Mouse (Mus musculus): ENCODE measurements around the gene Anln. TPM values are rescaled to one million over a fixed set of nuclear protein-coding genes. Genes with fewer than 3 reads are reported as not detected.
A peak's percentile ranks its signal among the peaks of the same experiment; 100 is the strongest.

Gene Anln
- polyA plus RNA-seq (2015; fragmentation: Nextera tagmentation; extraction: Ambion mirVana) = 4.5 and 4.7 TPM in 2 replicates

DNA sequence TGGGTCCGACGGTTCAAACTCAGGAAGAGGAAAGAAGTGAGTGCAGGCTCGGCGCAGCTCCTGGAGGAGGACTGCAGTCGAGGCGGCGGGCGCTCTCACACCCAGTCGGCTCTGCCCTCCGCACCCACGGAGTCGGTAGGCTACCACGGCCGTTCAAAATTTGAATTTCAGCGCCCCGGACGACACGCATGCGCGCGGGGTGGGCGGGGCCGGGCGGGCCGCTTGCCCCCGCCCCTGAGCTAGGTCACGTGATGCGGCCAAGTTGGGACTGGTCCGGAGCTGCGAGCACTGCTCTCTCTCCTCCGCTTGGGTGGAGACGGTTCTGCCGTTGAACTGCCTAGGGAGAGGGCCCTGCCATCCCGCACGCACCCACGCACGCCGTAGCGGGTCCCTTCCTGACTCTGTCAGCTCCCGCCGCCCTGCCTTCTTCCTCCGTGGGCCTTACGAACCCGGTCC lies at the start of gene Anln:
Gene Anln (minus strand): TSS at position 168 of the 456 bp plus-strand sequence.
- 0% methylated on average over 43 of the region's 44 CpGs for WGBS
- H3K4me2 ChIP-seq = peak within 1 kb of the TSS; percentile 98
- H3K9me3 ChIP-seq = no peaks in the 10 kb centered on the region
- H3K4me1 ChIP-seq = peaks cover 15% of the 10 kb centered on the region
- ATAC-seq (replicated peaks) = peak; percentile 97
- H3K4me3 ChIP-seq = peak within 1 kb of the TSS; percentile 80
- H3K27ac ChIP-seq = peak within 1 kb of the TSS; percentile 83
- no peaks in the 10 kb centered on the region for H3K36me3 ChIP-seq (replicated peaks)
- peak within 1 kb of the TSS; percentile 82 for H3K9ac ChIP-seq
- no peaks in the 10 kb centered on the region for H3K27me3 ChIP-seq (replicated peaks)

DNA sequence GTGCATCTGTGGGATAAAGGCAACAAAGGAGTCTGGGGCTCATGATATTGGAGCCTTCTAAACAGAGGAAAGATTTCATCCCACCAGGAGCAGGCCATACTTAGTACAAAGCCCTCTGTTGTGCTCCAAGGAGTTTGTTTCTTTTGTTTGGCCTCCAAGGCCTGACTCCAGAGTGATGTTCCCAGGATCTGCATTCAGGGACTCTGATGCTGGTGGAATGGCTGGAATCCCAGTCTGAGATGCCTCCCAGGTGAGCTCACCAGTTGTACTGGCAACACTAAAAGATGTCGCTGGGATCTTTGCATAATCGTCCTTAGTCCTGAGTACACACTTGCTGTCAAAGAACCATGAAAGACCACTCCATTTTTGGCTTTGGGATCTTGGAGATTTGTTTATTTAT lies 45.1 kb upstream of the Anln start:
- peaks cover 4% of the 10 kb centered on the region; the same call in 1 of the 2 replicates for H3K4me1 ChIP-seq
- WGBS = 92% methylated on average over 2 of the region's 2 CpGs
- no peak for ATAC-seq (replicated peaks)

DNA sequence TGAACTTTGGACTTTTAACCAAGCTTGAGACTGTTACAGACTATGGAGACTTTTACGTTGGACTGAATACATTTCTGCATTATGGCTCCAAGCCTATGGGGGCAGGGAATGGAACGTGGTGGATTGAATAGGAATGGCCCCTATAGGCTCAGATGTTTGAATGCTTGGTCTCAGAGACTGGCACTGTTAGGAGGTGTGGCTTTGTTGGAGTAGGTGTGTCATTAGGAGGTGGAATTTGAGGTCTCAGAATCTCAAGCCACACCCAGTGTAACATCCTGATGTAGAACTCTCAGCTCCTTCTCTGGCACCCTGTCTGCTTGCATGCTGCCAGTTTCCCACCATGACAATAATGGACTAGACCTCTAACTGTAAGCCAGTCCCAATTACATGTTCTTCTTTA lies 44.2 kb upstream of the Anln start:
- 78% methylated on average over 2 of the region's 2 CpGs for WGBS
- no peak overlapping the region for H3K9ac ChIP-seq
- H3K36me3 ChIP-seq (replicated peaks) = 0 out of 2 replicates have a peak, but pooled peaks cover 4% of the 10 kb centered on the region
- ATAC-seq (replicated peaks) = no peak
- H3K27ac ChIP-seq = no peak overlapping the region
- no peak overlapping the region for H3K4me2 ChIP-seq
- H3K4me1 ChIP-seq = peaks cover 4% of the 10 kb centered on the region; the same call in 1 of the 2 replicates
- no peaks in the 10 kb centered on the region for H3K9me3 ChIP-seq
- H3K27me3 ChIP-seq (replicated peaks) = no peaks in the 10 kb centered on the region
- no peak overlapping the region for H3K4me3 ChIP-seq

More for the DNA sequence above, 45.1 kb upstream of the Anln start:
- Histone ChIP-seq H3K27me3 (replicated peaks) (no peaks in the 10 kb centered on the region), H3K4me3 (no peak overlapping the region), H3K27ac (no peak overlapping the region), H3K4me2 (no peak overlapping the region), H3K9me3 (no peaks in the 10 kb centered on the region), H3K9ac (no peak overlapping the region), H3K36me3 (replicated peaks) (0 out of 2 replicates have a peak, but pooled peaks cover 4% of the 10 kb centered on the region)

DNA sequence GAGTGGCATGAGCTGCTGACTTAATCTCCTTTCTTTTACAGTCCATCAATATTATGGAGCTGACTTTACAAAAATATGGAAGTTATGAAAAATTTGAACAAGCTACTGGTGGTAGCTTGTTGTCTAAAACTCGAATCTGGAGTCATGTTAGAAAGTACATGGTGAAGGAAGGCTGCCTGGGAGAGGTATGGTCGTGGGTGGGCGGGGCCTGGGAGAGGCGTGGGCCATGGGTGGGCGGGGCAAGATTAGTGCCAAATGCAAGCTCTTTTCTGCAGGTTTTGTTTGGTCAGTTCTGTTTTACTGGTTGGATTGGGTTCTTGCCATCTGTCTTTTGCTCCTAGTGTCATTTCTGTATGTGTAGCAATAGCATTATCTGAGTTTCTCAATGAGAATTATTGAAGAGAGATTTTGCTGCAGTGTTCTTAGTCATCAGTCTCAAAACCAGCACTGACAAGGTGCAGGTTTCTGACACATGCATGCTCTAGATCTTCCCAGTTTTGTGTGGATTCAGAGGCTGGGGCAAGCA lies 41.4 kb upstream of the Anln start:
- Histone ChIP-seq H3K27ac (no peak overlapping the region), H3K4me2 (no peak overlapping the region), H3K4me3 (no peak overlapping the region), H3K4me1 (peaks cover 4% of the 10 kb centered on the region; the same call in 1 of the 2 replicates), H3K9ac (no peak overlapping the region), H3K27me3 (replicated peaks) (no peaks in the 10 kb centered on the region), H3K36me3 (replicated peaks) (0 out of 2 replicates have a peak, but pooled peaks cover 4% of the 10 kb centered on the region), H3K9me3 (no peaks in the 10 kb centered on the region)
- no peak for ATAC-seq (replicated peaks)
- 35% methylated on average over 5 of the region's 5 CpGs for WGBS

DNA sequence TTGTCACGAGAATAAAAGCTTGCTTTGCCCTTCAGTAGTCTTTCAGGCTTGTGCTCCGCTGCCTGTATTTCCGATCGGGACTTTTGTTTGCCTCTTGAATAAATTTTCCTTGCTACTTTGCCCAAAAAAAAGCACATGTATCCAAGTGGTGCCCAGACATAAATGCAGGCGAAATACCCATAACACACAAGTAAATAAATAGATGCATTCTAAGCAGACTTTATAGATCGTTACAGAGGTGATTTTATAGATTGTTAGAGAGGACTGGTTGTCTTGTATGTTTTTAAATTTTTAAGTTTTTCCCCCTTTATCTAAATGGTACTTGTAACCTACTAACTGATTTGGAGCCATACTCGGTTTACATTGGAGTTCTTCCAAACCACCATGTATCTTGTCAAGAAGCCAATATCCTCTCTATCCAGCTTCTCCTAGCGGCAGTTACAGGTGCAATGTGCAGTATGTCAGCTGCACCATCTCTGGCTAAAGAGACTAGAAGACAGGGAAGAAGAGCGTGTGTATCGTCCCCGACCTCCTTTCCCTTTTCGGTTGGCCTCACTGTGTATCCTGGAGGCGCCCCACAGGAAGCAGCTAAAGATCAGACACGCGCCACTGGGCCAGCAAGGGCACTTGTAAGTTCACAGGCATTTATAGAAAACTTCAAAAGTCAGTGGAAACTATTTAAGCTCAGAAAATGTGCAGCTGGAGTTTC lies 40.7 kb upstream of the Anln start:
- Histone ChIP-seq H3K4me3 (no peak overlapping the region), H3K27ac (no peak overlapping the region), H3K36me3 (replicated peaks) (no peaks in the 10 kb centered on the region), H3K4me2 (no peak overlapping the region), H3K9ac (no peak overlapping the region), H3K9me3 (no peaks in the 10 kb centered on the region), H3K27me3 (replicated peaks) (no peaks in the 10 kb centered on the region), H3K4me1 (peaks cover 4% of the 10 kb centered on the region; the same call in 1 of the 2 replicates)
- no peak for ATAC-seq (replicated peaks)
- 40% methylated on average over 15 of the region's 15 CpGs for WGBS

DNA sequence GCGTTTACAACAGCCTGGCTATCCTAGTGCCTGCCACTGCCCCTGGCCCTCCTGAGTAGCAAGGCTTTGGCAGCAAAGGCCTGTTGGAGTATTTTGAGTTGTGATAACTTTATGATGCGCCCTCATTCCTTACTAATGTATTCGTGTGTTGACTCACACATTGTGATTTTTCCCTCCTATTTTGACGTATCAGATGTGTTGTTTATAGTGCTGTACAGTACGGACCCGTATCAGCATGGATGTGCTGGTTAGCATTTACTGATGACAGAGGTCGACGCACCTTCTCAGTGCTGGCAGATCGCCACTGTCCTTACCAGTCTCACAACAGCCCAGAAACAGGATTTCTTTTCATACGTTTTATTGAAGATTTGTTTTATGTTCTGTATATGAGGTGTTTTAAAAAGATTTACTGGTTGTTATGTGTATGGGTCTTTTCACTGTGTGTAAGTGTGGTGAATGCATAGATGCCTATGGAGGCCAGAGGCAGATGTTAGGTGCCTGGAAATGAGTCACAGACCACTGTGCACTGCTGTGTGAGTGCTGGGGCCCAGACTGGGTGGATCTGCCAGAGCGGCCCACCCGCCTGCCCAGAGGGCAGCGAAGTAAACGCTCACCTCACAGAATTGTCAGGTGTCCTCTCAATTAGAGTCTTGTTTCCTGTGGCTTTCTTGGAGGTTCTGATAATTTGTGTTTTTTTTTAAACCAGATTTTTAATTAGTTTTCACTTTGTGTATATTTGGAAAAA lies 39.9 kb upstream of the Anln start:
- 76% methylated on average over 14 of the region's 14 CpGs for WGBS
- Histone ChIP-seq H3K27me3 (replicated peaks) (no peaks in the 10 kb centered on the region), H3K27ac (no peak overlapping the region), H3K4me3 (no peak overlapping the region), H3K36me3 (replicated peaks) (no peaks in the 10 kb centered on the region), H3K4me2 (no peak overlapping the region), H3K4me1 (peaks cover 4% of the 10 kb centered on the region; the same call in 1 of the 2 replicates), H3K9me3 (no peaks in the 10 kb centered on the region), H3K9ac (no peak overlapping the region)
- 0 out of 2 replicates have a peak, but pooled peaks have one; percentile 54 for ATAC-seq (replicated peaks)

DNA sequence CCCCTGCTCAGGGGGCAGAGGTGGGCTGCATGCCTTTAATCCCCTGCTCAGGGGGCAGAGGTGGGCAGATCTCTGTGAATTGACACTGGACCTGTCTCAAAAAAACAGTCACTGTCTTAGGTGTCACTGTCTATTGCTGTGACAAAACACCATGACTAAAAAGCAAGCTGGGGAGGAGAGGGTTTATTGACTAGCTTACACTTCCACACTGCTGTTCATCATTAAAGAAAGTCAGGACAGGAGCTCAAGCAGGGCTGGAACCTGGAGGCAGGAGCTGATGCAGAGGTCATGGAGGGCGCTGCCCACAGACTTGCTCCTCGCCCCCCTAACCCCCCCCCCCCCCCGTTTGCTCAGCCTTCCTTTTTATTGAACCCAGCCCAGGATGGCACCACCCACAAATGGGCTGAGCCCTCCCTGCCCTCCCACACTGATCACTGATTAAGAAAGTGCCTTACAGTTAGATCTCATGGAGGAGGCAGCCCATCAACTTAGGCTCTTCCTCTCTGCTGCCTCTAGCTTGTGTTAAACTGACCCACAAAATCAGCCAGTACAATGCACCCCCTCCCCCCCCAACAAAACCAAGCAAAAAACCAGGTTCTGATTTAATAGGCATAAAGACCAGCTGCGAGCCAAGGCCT lies 39.2 kb upstream of the Anln start:
- Histone ChIP-seq H3K9ac (no peak overlapping the region), H3K9me3 (no peaks in the 10 kb centered on the region), H3K4me1 (peaks cover 4% of the 10 kb centered on the region; the same call in 1 of the 2 replicates), H3K4me2 (no peak overlapping the region), H3K27me3 (replicated peaks) (no peaks in the 10 kb centered on the region), H3K36me3 (replicated peaks) (no peaks in the 10 kb centered on the region), H3K27ac (no peak overlapping the region), H3K4me3 (no peak overlapping the region)
- ATAC-seq (replicated peaks) = 0 out of 2 replicates have a peak, but pooled peaks have one; percentile 24
- WGBS = 16% methylated on average over 3 of the region's 4 CpGs

DNA sequence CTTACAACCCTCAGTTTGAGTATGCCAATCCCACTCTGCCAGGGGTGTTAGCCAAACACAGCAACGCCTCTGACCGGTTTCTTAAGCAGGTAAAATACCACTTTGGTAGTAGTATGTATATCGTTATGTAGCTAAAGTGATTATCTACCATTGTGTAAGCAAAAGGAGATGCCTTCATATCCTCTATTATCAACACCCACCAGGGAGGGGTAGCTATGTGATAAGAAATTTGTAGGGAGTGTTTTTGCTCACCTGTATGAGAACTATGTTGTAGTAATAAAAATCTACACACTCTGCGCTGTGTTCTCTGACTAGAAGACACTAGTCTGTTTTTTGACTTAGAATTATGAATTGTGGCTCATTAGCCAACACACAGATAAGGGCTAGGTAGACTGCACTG lies 35.7 kb upstream of the Anln start:
- H3K4me2 ChIP-seq = no peak overlapping the region
- WGBS = 96% methylated on average over 4 of the region's 4 CpGs
- no peak overlapping the region for H3K4me3 ChIP-seq
- H3K27me3 ChIP-seq (replicated peaks) = no peaks in the 10 kb centered on the region
- no peak for ATAC-seq (replicated peaks)
- H3K4me1 ChIP-seq = peaks cover under 1% of the 10 kb centered on the region; the same call in 1 of the 2 replicates
- no peak overlapping the region for H3K27ac ChIP-seq
- no peak overlapping the region for H3K9ac ChIP-seq
- no peaks in the 10 kb centered on the region for H3K36me3 ChIP-seq (replicated peaks)
- no peaks in the 10 kb centered on the region for H3K9me3 ChIP-seq

DNA sequence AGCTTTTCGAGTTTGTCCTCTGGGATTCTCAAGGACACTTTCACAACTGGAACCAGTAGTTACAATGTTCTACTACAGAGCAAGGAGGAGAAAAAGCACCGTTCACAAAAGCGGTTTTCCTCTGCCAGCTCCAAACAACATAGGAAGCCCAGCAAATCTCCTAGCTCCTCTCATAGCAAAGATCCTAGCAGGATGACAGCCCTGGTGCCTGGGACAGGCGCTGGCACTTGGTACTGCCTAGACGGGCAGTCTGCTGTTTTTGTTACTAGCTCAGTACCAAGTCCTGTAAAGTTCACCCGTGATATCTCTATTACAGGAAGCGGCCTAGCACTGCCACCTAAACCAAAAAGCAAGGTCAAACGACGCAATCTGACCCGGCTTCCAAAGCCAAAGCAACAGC lies 35.2 kb upstream of the Anln start:
- Histone ChIP-seq H3K4me3 (no peak overlapping the region), H3K9ac (no peak overlapping the region), H3K9me3 (no peaks in the 10 kb centered on the region), H3K4me2 (no peak overlapping the region), H3K4me1 (no peaks in the 10 kb centered on the region), H3K27ac (no peak overlapping the region), H3K27me3 (replicated peaks) (no peaks in the 10 kb centered on the region), H3K36me3 (replicated peaks) (no peaks in the 10 kb centered on the region)
- no peak for ATAC-seq (replicated peaks)
- WGBS = 82% methylated on average over 10 of the region's 10 CpGs

DNA sequence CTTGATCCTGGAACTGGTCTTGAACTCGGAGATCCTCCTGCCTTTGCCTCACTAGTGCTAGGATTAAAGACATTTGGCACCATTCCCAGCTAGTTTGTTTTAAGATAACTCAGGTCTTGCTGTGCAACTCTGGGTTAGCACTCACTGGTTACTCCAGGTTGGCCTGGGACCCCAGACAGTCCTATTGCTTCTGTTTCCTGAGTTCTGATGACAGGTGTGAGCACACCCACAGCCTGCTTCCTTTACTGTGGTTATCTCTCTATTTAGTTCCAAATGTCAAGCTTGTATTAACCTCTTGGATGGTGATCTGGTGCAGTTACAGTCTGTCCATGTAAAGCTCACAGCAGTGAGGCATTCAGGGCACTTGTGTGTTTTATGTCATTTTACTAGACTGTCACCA lies 34.5 kb upstream of the Anln start:
- H3K36me3 ChIP-seq (replicated peaks) = no peaks in the 10 kb centered on the region
- ATAC-seq (replicated peaks) = no peak
- no peak overlapping the region for H3K4me3 ChIP-seq
- no peak overlapping the region for H3K4me2 ChIP-seq
- no peaks in the 10 kb centered on the region for H3K9me3 ChIP-seq
- H3K27me3 ChIP-seq (replicated peaks) = no peaks in the 10 kb centered on the region
- 81% methylated on average over 1 of the region's 1 CpGs for WGBS
- H3K4me1 ChIP-seq = no peaks in the 10 kb centered on the region
- no peak overlapping the region for H3K9ac ChIP-seq
- H3K27ac ChIP-seq = no peak overlapping the region

DNA sequence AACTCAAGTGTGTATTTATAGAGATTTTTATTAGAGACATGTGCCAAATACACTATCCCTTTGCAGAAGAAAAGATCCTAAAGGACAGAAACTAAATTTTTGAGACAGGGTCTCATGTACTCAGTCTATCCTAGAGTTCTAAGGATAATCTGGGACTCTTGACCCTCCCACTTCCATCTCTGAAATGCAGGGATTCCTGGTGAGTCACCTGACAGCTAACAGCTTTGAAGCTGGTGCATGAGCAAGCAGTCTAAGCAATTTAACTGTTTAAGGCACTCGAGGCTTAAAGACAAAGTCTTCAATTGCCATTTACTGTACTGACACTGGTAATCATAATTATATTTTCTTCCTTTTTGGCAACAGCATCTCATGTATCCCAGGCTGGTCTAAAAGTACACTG lies 33.6 kb upstream of the Anln start:
- Histone ChIP-seq H3K4me1 (no peaks in the 10 kb centered on the region), H3K27me3 (replicated peaks) (no peaks in the 10 kb centered on the region), H3K27ac (no peak overlapping the region), H3K9me3 (no peaks in the 10 kb centered on the region), H3K4me2 (no peak overlapping the region), H3K9ac (no peak overlapping the region), H3K36me3 (replicated peaks) (no peaks in the 10 kb centered on the region), H3K4me3 (no peak overlapping the region)
- 58% methylated on average over 1 of the region's 1 CpGs for WGBS
- no peak for ATAC-seq (replicated peaks)

DNA sequence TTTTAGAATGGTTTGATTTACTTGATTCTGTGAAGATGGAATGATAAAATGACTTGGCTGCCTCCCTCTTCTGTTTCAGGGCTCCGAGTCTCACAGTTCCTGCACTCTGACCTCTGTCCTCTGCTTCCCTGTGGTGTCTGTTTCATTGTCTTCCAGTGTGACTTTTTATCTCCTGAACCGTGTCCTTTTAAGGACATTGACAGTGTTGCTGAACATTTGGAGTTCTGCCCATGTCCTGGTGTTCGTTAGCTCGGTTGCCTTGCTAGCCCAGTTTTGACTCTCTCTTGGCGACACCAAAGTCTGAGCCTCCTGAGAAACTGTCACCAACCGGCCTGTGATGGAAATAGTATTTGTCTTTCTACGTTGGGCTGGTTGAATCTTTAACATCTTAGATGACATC lies 31.5 kb upstream of the Anln start:
- 24% methylated on average over 7 of the region's 7 CpGs for WGBS
- no peak overlapping the region for H3K9ac ChIP-seq
- no peak for ATAC-seq (replicated peaks)

More for the DNA sequence above, 31.5 kb upstream of the Anln start:
- H3K27me3 ChIP-seq (replicated peaks) = no peaks in the 10 kb centered on the region
- no peaks in the 10 kb centered on the region for H3K9me3 ChIP-seq
- H3K4me1 ChIP-seq = no peaks in the 10 kb centered on the region
- no peaks in the 10 kb centered on the region for H3K36me3 ChIP-seq (replicated peaks)
- H3K4me2 ChIP-seq = no peak overlapping the region
- H3K27ac ChIP-seq = no peak overlapping the region
- H3K4me3 ChIP-seq = no peak overlapping the region

All from midbrain, embryonic 15.5 days (tissue).